Mouse (Mus musculus) embryonic fibroblast, embryonic 13.5 days (primary cell): Measurements from ENCODE around the gene Mmgt2. TPM values are rescaled to one million over a fixed set of nuclear protein-coding genes. Genes with fewer than 3 reads are reported as not detected.

ENCODE experiments used
- H3K27ac ChIP-seq: 2 replicates; pipeline ENCODE4 v1.5.1; 2012; ENCODE audit warnings: low read length, control low read depth, inconsistent platforms; ENCODE audit not compliant: insufficient read depth
- H3K4me1 ChIP-seq: 2 replicates; pipeline ENCODE4 v1.6.1; 2011; ENCODE audit warnings: low read length; ENCODE audit not compliant: control insufficient read depth, insufficient read depth
- H3K4me3 ChIP-seq: 2 replicates; pipeline ENCODE4 v1.5.1; 2011; ENCODE audit warnings: mild to moderate bottlenecking, control low read depth, low read length; ENCODE audit not compliant: insufficient read depth
- CTCF ChIP-seq: IDR thresholded peaks from 2 replicates; pipeline ENCODE4 v1.5.1; 2011; ENCODE audit warnings: mild to moderate bottlenecking, control low read depth, low read length, moderate library complexity, borderline replicate concordance; ENCODE audit not compliant: insufficient read depth
- POLR2A ChIP-seq: IDR thresholded peaks from 2 replicates; pipeline ENCODE4 v1.6.1; 2011; ENCODE audit warnings: low read depth, mild to moderate bottlenecking, control low read depth, low read length, moderate library complexity
- polyA plus RNA-seq: library from polyadenylated mRNA; stranded (reverse); fragments of >200 nt; gene quantifications from 2 replicates; pipeline ENCODE4 v1.2.4, GENCODE M21; 2011; ENCODE audit warnings: low read depth; ENCODE audit not compliant: missing spikeins, insufficient read length

The Mmgt2 gene
- polyA plus RNA-seq, 1 experiment, result 34.0 TPM

- Histone ChIP-seq H3K27ac (no peak overlapping the region), H3K4me1 (0 out of 2 replicates have a peak, but pooled peaks cover 3% of the 10 kb centered on the region), H3K4me3 (no peak overlapping the region)
- TF ChIP-seq POLR2A, result peak; percentile 41; the same call in 1 of the 2 replicates
- TF ChIP-seq CTCF, result no peak
These were observed 41.9 kb upstream of the Mmgt2 start for GRCm38 (mm10) chr11:62606299-62607169.

GRCm38 (mm10) chr11:62607170-62607951, 41.1 kb upstream of the Mmgt2 start:
- Histone ChIP-seq H3K4me1 (0 out of 2 replicates have a peak, but pooled peaks cover 3% of the 10 kb centered on the region), H3K27ac (no peak overlapping the region), H3K4me3 (no peak overlapping the region)
- no peak for TF ChIP-seq CTCF
- no peak for TF ChIP-seq POLR2A

GRCm38 (mm10) chr11:62607952-62608201, 40.6 kb upstream of the Mmgt2 start:
- 0 out of 2 replicates have a peak, but pooled peaks cover 3% of the 10 kb centered on the region for H3K4me1 ChIP-seq
- no peak overlapping the region for H3K27ac ChIP-seq
- peak; percentile 26; the same call in 1 of the 2 replicates for TF ChIP-seq POLR2A
- TF ChIP-seq CTCF, result no peak
- H3K4me3 ChIP-seq, result no peak overlapping the region

- Histone ChIP-seq H3K4me3 (no peak overlapping the region), H3K27ac (no peak overlapping the region), H3K4me1 (0 out of 2 replicates have a peak, but pooled peaks cover 3% of the 10 kb centered on the region)
- TF ChIP-seq CTCF (no peak), POLR2A (no peak)
These were observed 39.4 kb upstream of the Mmgt2 start for GRCm38 (mm10) chr11:62608826-62609675.

- Histone ChIP-seq H3K27ac (no peak overlapping the region), H3K4me3 (no peak overlapping the region), H3K4me1 (no peaks in the 10 kb centered on the region)
- TF ChIP-seq POLR2A, result no peak
- no peak for TF ChIP-seq CTCF
These were observed 38.2 kb upstream of the Mmgt2 start for GRCm38 (mm10) chr11:62610304-62610703.

GRCm38 (mm10) chr11:62612604-62613003, 35.9 kb upstream of the Mmgt2 start:
- no peaks in the 10 kb centered on the region for H3K4me1 ChIP-seq
- no peak overlapping the region for H3K27ac ChIP-seq
- no peak overlapping the region for H3K4me3 ChIP-seq
- no peak for TF ChIP-seq CTCF
- TF ChIP-seq POLR2A, result no peak

GRCm38 (mm10) chr11:62613657-62614365, 34.7 kb upstream of the Mmgt2 start:
- no peaks in the 10 kb centered on the region for H3K4me1 ChIP-seq
- H3K4me3 ChIP-seq, result no peak overlapping the region
- TF ChIP-seq POLR2A (0 out of 2 replicates have a peak, but pooled peaks have one; percentile 37), CTCF (peak; percentile 99)
- no peak overlapping the region for H3K27ac ChIP-seq

GRCm38 (mm10) chr11:62614876-62615410, 33.5 kb upstream of the Mmgt2 start:
- H3K27ac ChIP-seq, result no peak overlapping the region
- H3K4me1 ChIP-seq, result no peaks in the 10 kb centered on the region
- TF ChIP-seq CTCF, result no peak
- TF ChIP-seq POLR2A, result no peak
- H3K4me3 ChIP-seq, result no peak overlapping the region

- H3K4me3 ChIP-seq, result no peak overlapping the region
- H3K4me1 ChIP-seq, result no peaks in the 10 kb centered on the region
- no peak overlapping the region for H3K27ac ChIP-seq
- TF ChIP-seq CTCF (no peak), POLR2A (no peak)
These were observed 33.0 kb upstream of the Mmgt2 start for GRCm38 (mm10) chr11:62615456-62615855.
